Mouse (Mus musculus) CH12.LX (cell line): ENCODE results near the gene Cenpj.

Source experiments
- CHD1 ChIP-seq: IDR thresholded peaks from 2 replicates; pipeline ENCODE4 v1.6.1; 2012; ENCODE audit warnings: low read depth, low read length, improper control_type of control experiment, inconsistent platforms
- CTCF ChIP-seq, 2 experiments: IDR thresholded peaks in 1 of 2; conservative IDR thresholded peaks in 1 of 2; 2 replicates each; pipeline ENCODE4 v1.5.1; 2011 to 2012; ENCODE audit warnings: low read depth in 2 of 2, low read length in 2 of 2, improper control_type of control experiment in 1 of 2, inconsistent platforms in 1 of 2, mild to moderate bottlenecking in 1 of 2, moderate library complexity in 1 of 2
- ETS1 ChIP-seq: conservative IDR thresholded peaks from 2 replicates; pipeline ENCODE4 v1.6.1; 2012; ENCODE audit warnings: low read depth, mild to moderate bottlenecking, inconsistent platforms, low read length, improper control_type of control experiment, moderate library complexity
- MEF2A ChIP-seq: IDR thresholded peaks from 2 replicates; pipeline ENCODE4 v1.6.1; 2014; ENCODE audit warnings: low read depth, mild to moderate bottlenecking, inconsistent platforms, low read length, improper control_type of control experiment, borderline replicate concordance
- POLR2A ChIP-seq: IDR thresholded peaks from 2 replicates; pipeline ENCODE4 v1.6.1; 2011; ENCODE audit warnings: low read depth, mild to moderate bottlenecking, improper control_type of control experiment, low read length
- SIN3A ChIP-seq: IDR thresholded peaks from 2 replicates; pipeline ENCODE4 v1.6.1; 2012; ENCODE audit warnings: low read length, improper control_type of control experiment, inconsistent platforms
- USF2 ChIP-seq: conservative IDR thresholded peaks from 2 replicates; pipeline ENCODE4 v1.6.1; 2011; ENCODE audit warnings: low read depth, low read length, improper control_type of control experiment

GRCm38 (mm10) chr14:56605136-56605535 is 29.9 kb upstream of the Cenpj start:
- TF ChIP-seq CTCF (conservative IDR thresholded peaks at IDR 0.05 in 1 of 2, IDR thresholded peaks at IDR 0.05 in 1 of 2; ENCODE audit: low read depth in 2 of 2, low read length in 2 of 2) (no peak), MEF2A (no peak), ETS1 (no peak), USF2 (no peak), POLR2A (no peak), CHD1 (no peak), SIN3A (no peak)
